Mouse (Mus musculus) kidney, embryonic 14.5 days (tissue): Measurements from ENCODE around the gene Lima1. TPM values are rescaled to one million over a fixed set of nuclear protein-coding genes. Genes with fewer than 3 reads are reported as not detected.

ENCODE experiments used
- ATAC-seq: fragments of 200-750 bp; cut with Nextera tagmentation; 2 replicates; pipeline ENCODE4 v1.8.0; 2017; ENCODE audit warnings: moderate number of reproducible peaks, mild to moderate bottlenecking, moderate TSS enrichment, moderate library complexity; ENCODE audit not compliant: low FRiP score, low TSS enrichment
- H3K27ac ChIP-seq: fragments of 300-500 bp; sonication (generic); 2 replicates; pipeline ENCODE4 v1.5.1; 2014; ENCODE audit warnings: low read depth, mild to moderate bottlenecking, low read length, moderate library complexity, mixed read lengths
- H3K27me3 ChIP-seq: fragments of 300-500 bp; sonication (generic); 2 replicates; pipeline ENCODE4 v1.6.1; 2014; ENCODE audit warnings: mild to moderate bottlenecking, low read length; ENCODE audit not compliant: control insufficient read depth, insufficient read depth
- H3K36me3 ChIP-seq: fragments of 300-500 bp; sonication (generic); 2 replicates; pipeline ENCODE4 v1.6.1; 2014; ENCODE audit warnings: low read length, mixed read lengths; ENCODE audit not compliant: control insufficient read depth, insufficient read depth
- H3K4me1 ChIP-seq: fragments of 300-500 bp; sonication (generic); 2 replicates; pipeline ENCODE4 v1.6.1; 2014; ENCODE audit warnings: low read length, mixed read lengths; ENCODE audit not compliant: control insufficient read depth, insufficient read depth
- H3K4me2 ChIP-seq: fragments of 300-500 bp; sonication (generic); replicated peaks from 2 replicates; pipeline ENCODE4 v1.6.1; 2014; ENCODE audit warnings: low read depth, mild to moderate bottlenecking, low read length
- H3K4me3 ChIP-seq: fragments of 300-500 bp; sonication (generic); 2 replicates; pipeline ENCODE4 v1.5.1; 2014; ENCODE audit warnings: mild to moderate bottlenecking, low read length
- H3K9ac ChIP-seq: fragments of 300-500 bp; sonication (generic); 2 replicates; pipeline ENCODE4 v1.6.1; 2014; ENCODE audit warnings: low read depth, mild to moderate bottlenecking, low read length, moderate library complexity
- H3K9me3 ChIP-seq: fragments of 300-500 bp; sonication (generic); 2 replicates; pipeline ENCODE4 v1.6.1; 2016; ENCODE audit warnings: low read length; ENCODE audit not compliant: control insufficient read depth
- WGBS: fragments of 180-500 bp; shearing (Covaris S2); extraction: QIAGEN DNeasy Blood & Tissue Kit; methylation state at CpG from one replicate; pipeline ENCODE4 v1.1.7; 2014; 5-methylcytosine and 5-hydroxymethylcytosine counted together
- polyA plus RNA-seq: library from polyadenylated mRNA; unstranded; fragments of >200 nt; fragmentation: Nextera tagmentation; extraction: Ambion mirVana; gene quantifications from 2 replicates; pipeline ENCODE4 v1.2.1, GENCODE M21; 2014

Gene Lima1
- polyA plus RNA-seq, 1 experiment from 2014 or later: 43.5 TPM

DNA sequence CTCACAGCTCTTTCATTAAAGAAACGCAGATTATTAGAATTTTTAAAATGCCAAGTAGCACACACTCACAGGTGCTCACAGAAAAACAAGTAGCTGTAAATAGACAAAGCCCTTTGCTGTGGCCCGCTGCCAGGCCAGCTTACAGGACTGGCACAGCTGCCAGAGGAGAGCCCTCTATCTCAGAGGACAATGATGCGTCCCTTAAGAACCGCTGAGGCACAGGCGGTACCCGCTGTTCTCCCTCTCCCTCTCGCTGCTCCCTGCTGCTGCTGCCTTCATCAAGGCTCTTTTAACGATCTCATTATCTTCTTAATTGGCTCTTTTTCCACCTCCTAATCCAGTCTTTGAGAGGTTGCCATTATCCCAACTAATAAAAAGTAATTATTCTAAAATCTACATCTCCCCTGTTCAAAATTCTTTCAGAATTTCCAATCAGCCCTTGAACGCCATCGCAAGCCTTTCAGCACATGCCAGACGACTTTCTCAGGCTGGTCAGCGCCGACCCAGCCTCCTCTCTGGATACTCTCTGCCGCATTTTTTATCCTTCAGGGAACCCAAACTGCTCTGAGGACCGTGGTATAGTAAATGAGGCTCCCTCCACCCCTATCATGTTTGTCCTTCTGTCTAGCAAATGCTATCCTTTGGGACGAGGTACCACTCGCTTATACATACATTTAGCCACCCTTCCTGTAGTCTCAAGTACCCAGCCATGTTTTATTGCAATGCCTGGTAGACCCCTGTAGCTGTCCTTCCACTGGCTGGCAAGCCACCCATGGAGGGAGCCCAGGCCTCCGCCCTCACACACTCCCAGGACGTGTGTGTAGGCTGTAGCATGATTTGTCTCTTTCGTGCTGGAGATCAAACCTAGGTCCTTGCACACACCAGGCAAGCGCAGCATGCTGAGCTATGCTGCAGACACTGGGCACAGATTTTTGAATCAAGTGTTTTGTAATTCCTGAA lies 67.2 kb downstream of the Lima1 start:
- no peak overlapping the region for H3K4me2 ChIP-seq
- H3K4me1 ChIP-seq: 0 out of 2 replicates have a peak, but pooled peaks cover 8% of the 10 kb centered on the region
- no peak for ATAC-seq
- peaks cover 14% of the 10 kb centered on the region; the same call in 1 of the 2 replicates for H3K36me3 ChIP-seq
- no peak overlapping the region for H3K9ac ChIP-seq
- H3K27ac ChIP-seq: no peak overlapping the region
- 54% methylated on average over 21 of the region's 21 CpGs for WGBS
- no peaks in the 10 kb centered on the region for H3K27me3 ChIP-seq
- no peak overlapping the region for H3K4me3 ChIP-seq
- no peaks in the 10 kb centered on the region for H3K9me3 ChIP-seq

- no peaks in the 10 kb centered on the region for H3K9me3 ChIP-seq
Observed at GRCm38 (mm10) chr15:99806171-99806570, 69.1 kb downstream of the Lima1 start.

DNA sequence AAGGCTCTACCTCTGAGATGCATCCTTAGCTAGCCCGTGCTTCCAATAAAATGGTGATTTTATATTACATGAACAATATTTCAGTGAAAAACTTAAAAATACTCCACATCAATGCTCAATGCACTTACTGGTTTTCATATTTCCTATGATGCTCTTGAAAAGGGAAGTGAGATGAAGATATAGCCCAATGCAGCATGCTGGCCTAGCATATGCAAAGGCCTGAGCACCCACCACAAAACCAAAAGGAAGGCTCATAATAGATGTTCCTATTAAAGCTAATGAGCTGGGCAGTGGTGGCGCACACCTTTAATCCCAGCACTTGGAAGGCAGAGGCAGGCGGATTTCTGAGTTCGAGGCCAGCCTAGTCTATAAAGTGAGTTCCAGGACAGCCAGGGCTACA lies 69.6 kb downstream of the Lima1 start:
- Histone ChIP-seq H3K27ac (no peak overlapping the region), H3K9me3 (no peaks in the 10 kb centered on the region), H3K4me2 (no peak overlapping the region), H3K9ac (no peak overlapping the region), H3K27me3 (no peaks in the 10 kb centered on the region), H3K4me1 (0 out of 2 replicates have a peak, but pooled peaks cover 9% of the 10 kb centered on the region), H3K4me3 (no peak overlapping the region), H3K36me3 (peaks cover 16% of the 10 kb centered on the region; the same call in 1 of the 2 replicates)
- ATAC-seq: no peak
- WGBS: 92% methylated on average over 4 of the region's 4 CpGs

More at GRCm38 (mm10) chr15:99806171-99806570, 69.1 kb downstream of the Lima1 start:
- ATAC-seq: no peak
- peaks cover 14% of the 10 kb centered on the region; the same call in 1 of the 2 replicates for H3K36me3 ChIP-seq
- no peak overlapping the region for H3K4me2 ChIP-seq
- no peak overlapping the region for H3K27ac ChIP-seq
- H3K27me3 ChIP-seq: no peaks in the 10 kb centered on the region
- H3K9ac ChIP-seq: no peak overlapping the region
- 0 out of 2 replicates have a peak, but pooled peaks cover 9% of the 10 kb centered on the region for H3K4me1 ChIP-seq
- WGBS: 54% methylated on average over 7 of the region's 7 CpGs
- H3K4me3 ChIP-seq: no peak overlapping the region

DNA sequence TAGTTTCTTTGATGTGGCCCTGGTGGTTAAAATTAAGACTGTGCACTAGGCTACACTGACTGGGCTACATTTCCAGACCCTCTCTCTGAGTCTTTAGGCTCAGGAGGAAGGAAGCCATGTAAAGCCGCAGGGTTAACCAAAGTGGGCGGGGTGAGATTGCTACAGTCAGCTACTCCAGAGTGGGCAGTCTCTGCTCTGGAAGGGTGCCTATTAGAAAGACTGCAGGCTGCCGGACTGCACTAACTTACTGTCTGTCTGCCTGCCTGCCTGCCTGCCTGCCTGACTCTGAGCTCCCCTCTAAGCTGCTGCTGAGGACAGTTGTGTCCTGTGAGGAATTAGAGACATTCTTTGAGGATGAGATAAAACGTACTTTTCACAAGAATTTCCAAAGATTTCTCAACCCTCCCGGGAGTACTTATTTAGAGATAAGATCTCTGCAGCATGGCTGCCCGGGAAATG lies 72.0 kb downstream of the Lima1 start:
- Histone ChIP-seq H3K36me3 (peaks cover 22% of the 10 kb centered on the region; the same call in 1 of the 2 replicates), H3K4me1 (0 out of 2 replicates have a peak, but pooled peaks cover 9% of the 10 kb centered on the region), H3K4me2 (no peak overlapping the region), H3K9me3 (no peaks in the 10 kb centered on the region), H3K27me3 (no peaks in the 10 kb centered on the region), H3K27ac (no peak overlapping the region), H3K9ac (no peak overlapping the region), H3K4me3 (no peak overlapping the region)
- ATAC-seq: peak; percentile 49; the same call in 1 of the 2 replicates
- 25% methylated on average over 6 of the region's 6 CpGs for WGBS

DNA sequence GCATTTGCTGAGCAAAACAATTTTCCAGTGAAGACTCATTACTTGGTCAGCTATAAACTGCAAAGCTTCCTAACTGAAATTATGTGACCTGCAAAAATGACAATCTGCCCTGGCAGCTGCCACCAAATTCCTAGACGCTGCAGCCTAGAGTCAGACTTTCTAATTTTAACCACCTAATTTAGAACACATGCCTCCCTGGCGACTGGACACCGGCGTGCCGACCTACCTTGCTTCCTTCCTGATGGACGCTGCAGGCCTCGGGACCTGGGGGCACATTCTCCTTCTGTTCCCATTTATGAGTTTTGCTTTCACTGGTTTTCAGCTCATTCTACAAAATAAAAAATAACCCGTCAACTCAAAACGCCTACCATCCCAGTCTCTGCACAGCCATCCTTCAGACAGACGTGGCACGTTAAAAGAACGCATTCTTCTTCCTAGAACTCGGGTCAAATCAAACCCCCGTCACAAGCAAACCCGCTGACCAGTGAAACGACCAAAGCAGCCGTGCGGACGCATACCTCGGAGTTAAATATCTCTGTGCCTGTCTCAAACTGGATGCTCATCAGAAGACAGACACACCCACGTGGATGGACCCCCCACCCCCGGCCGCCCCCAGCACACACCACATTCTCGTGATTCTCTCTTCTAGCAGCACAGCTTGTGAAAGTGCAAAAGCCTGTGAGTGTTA lies 73.2 kb downstream of the Lima1 start:
- no peak for ATAC-seq
- Histone ChIP-seq H3K4me3 (no peak overlapping the region), H3K9me3 (no peaks in the 10 kb centered on the region), H3K9ac (no peak overlapping the region), H3K4me2 (no peak overlapping the region), H3K4me1 (0 out of 2 replicates have a peak, but pooled peaks cover 9% of the 10 kb centered on the region), H3K27me3 (no peaks in the 10 kb centered on the region), H3K36me3 (peaks cover 21% of the 10 kb centered on the region; the same call in 1 of the 2 replicates), H3K27ac (no peak overlapping the region)
- WGBS: 49% methylated on average over 24 of the region's 24 CpGs

- H3K9me3 ChIP-seq: no peaks in the 10 kb centered on the region
- H3K4me3 ChIP-seq: no peak overlapping the region
- peaks cover 11% of the 10 kb centered on the region; the same call in 1 of the 2 replicates for H3K36me3 ChIP-seq
- 89% methylated on average over 6 of the region's 6 CpGs for WGBS
- H3K4me2 ChIP-seq: no peak overlapping the region
- ATAC-seq: no peak
- no peak overlapping the region for H3K9ac ChIP-seq
- H3K27ac ChIP-seq: no peak overlapping the region
- H3K27me3 ChIP-seq: no peaks in the 10 kb centered on the region
- H3K4me1 ChIP-seq: 0 out of 2 replicates have a peak, but pooled peaks cover 9% of the 10 kb centered on the region
Observed at GRCm38 (mm10) chr15:99799706-99800105, 75.5 kb downstream of the Lima1 start.

- Histone ChIP-seq H3K36me3 (peaks cover 22% of the 10 kb centered on the region; the same call in 1 of the 2 replicates), H3K9ac (no peak overlapping the region), H3K4me2 (no peak overlapping the region), H3K27me3 (no peaks in the 10 kb centered on the region), H3K4me3 (no peak overlapping the region), H3K27ac (no peak overlapping the region), H3K9me3 (no peaks in the 10 kb centered on the region), H3K4me1 (no peaks in the 10 kb centered on the region)
- no peak for ATAC-seq
- 83% methylated on average over 5 of the region's 5 CpGs for WGBS
Observed at GRCm38 (mm10) chr15:99797898-99798297, 77.4 kb downstream of the Lima1 start.

GRCm38 (mm10) chr15:99796735-99797134 lies 78.5 kb downstream of the Lima1 start:
- Histone ChIP-seq H3K4me2 (no peak overlapping the region), H3K4me1 (no peaks in the 10 kb centered on the region), H3K9ac (no peak overlapping the region), H3K36me3 (peaks cover 28% of the 10 kb centered on the region; the same call in 1 of the 2 replicates), H3K27ac (no peak overlapping the region), H3K9me3 (no peaks in the 10 kb centered on the region), H3K27me3 (no peaks in the 10 kb centered on the region), H3K4me3 (no peak overlapping the region)
- no peak for ATAC-seq
- WGBS: 67% methylated on average over 9 of the region's 9 CpGs
